Mouse (Mus musculus) frontal cortex, postnatal 10 days (tissue): ENCODE measurements around the gene Slc26a5.

ENCODE experiments used
- DNase-seq, 2 experiments: peaks; one replicate each; pipeline ENCODE4 v3.0.0; 2022; ENCODE audit warnings: low spot score in 2 of 2, mixed read lengths in 1 of 2

The Slc26a5 gene

GRCm38 (mm10) chr5:21810924-21811323 lies 54.5 kb downstream of the Slc26a5 start:
- no peak for DNase-seq

GRCm38 (mm10) chr5:21804837-21805236 lies 60.6 kb downstream of the Slc26a5 start:
- DNase-seq, result no peak

- no peak for DNase-seq
Measured at GRCm38 (mm10) chr5:21803691-21804188, 61.7 kb downstream of the Slc26a5 start.

- no peak for DNase-seq
Measured at GRCm38 (mm10) chr5:21802907-21803306, 62.5 kb downstream of the Slc26a5 start.

GRCm38 (mm10) chr5:21792166-21792565 lies 73.2 kb downstream of the Slc26a5 start:
- no peak for DNase-seq

GRCm38 (mm10) chr5:21789061-21789460 lies 76.3 kb downstream of the Slc26a5 start:
- DNase-seq, result no peak

GRCm38 (mm10) chr5:21787186-21788105 lies 78.0 kb downstream of the Slc26a5 start:
- DNase-seq, result no peak

- DNase-seq, result peak; percentile 85 to 90
Measured at GRCm38 (mm10) chr5:21786258-21787185, 78.9 kb downstream of the Slc26a5 start.

- no peak for DNase-seq
Measured at GRCm38 (mm10) chr5:21785776-21786175, 79.6 kb downstream of the Slc26a5 start.

- peak; percentile 84 to 89 for DNase-seq
Measured at GRCm38 (mm10) chr5:21785053-21785452, 80.4 kb downstream of the Slc26a5 start, which contains the start of the genes Dnajc2 and Psmc2. Gene Dnajc2 (minus strand): TSS chr5:21785251. Gene Psmc2 (plus strand): TSS chr5:21785283.

- DNase-seq, result no peak
Measured at GRCm38 (mm10) chr5:21784161-21785052, 81.0 kb downstream of the Slc26a5 start.

GRCm38 (mm10) chr5:21776491-21776890 lies 88.9 kb downstream of the Slc26a5 start:
- DNase-seq, result no peak

GRCm38 (mm10) chr5:21769841-21770240 lies 95.6 kb downstream of the Slc26a5 start:
- no peak for DNase-seq

- DNase-seq, result no peak
Measured at GRCm38 (mm10) chr5:21768506-21768905, 96.9 kb downstream of the Slc26a5 start.
